Mouse (Mus musculus) embryonic facial prominence, embryonic 14.5 days (tissue): ENCODE measurements around the gene Crtac1. TPM values are rescaled to one million over a fixed set of nuclear protein-coding genes. Genes with fewer than 3 reads are reported as not detected.

Source experiments
- ATAC-seq: fragments of 200-750 bp; cut with Nextera tagmentation; 2 replicates; pipeline ENCODE4 v1.8.0; 2017; ENCODE audit warnings: low read depth, moderate number of reproducible peaks, moderate TSS enrichment
- DNase-seq: peaks from one replicate; pipeline ENCODE4 v3.0.0-alpha.2; 2015; ENCODE audit warnings: low spot score
- H3K27ac ChIP-seq: fragments of 300-500 bp; sonication (generic); replicated peaks from 2 replicates; pipeline ENCODE4 v1.5.1; 2014; ENCODE audit warnings: low read depth, mild to moderate bottlenecking, low read length, moderate library complexity
- H3K27me3 ChIP-seq: fragments of 300-500 bp; sonication (generic); replicated peaks from 2 replicates; pipeline ENCODE4 v1.6.1; 2014; ENCODE audit warnings: low read length; ENCODE audit not compliant: control insufficient read depth, insufficient read depth
- H3K36me3 ChIP-seq: fragments of 300-500 bp; sonication (generic); 2 replicates; pipeline ENCODE4 v1.6.1; 2014; ENCODE audit warnings: low read length, mixed read lengths; ENCODE audit not compliant: control insufficient read depth, insufficient read depth
- H3K4me1 ChIP-seq: fragments of 300-500 bp; sonication (generic); 2 replicates; pipeline ENCODE4 v1.6.1; 2014; ENCODE audit warnings: antibody characterized with exemption, low read length; ENCODE audit not compliant: control insufficient read depth, insufficient read depth
- H3K4me2 ChIP-seq: fragments of 300-500 bp; sonication (generic); 2 replicates; pipeline ENCODE4 v1.6.1; 2014; ENCODE audit warnings: low read depth, mild to moderate bottlenecking, low read length, moderate library complexity, mixed read lengths
- H3K4me3 ChIP-seq: fragments of 300-500 bp; sonication (generic); 2 replicates; pipeline ENCODE4 v1.5.1; 2014; ENCODE audit warnings: low read depth, mild to moderate bottlenecking, low read length
- H3K9ac ChIP-seq: fragments of 300-500 bp; sonication (generic); 2 replicates; pipeline ENCODE4 v1.6.1; 2014; ENCODE audit warnings: low read depth, mild to moderate bottlenecking, low read length, moderate library complexity, mixed read lengths
- H3K9me3 ChIP-seq: fragments of 300-500 bp; sonication (generic); 2 replicates; pipeline ENCODE4 v1.6.1; 2016; ENCODE audit warnings: low read length; ENCODE audit not compliant: control insufficient read depth
- WGBS: fragments of 180-500 bp; shearing (Covaris S2); extraction: QIAGEN DNeasy Blood & Tissue Kit; methylation state at CpG from one replicate; pipeline ENCODE4 v1.1.7; 2014; 5-methylcytosine and 5-hydroxymethylcytosine counted together
- polyA plus RNA-seq: library from polyadenylated mRNA; unstranded; fragments of >200 nt; fragmentation: Nextera tagmentation; extraction: Ambion mirVana; gene quantifications from 2 replicates; pipeline ENCODE4 v1.2.1, GENCODE M21; 2014

Crtac1 gene
- polyA plus RNA-seq, 1 experiment from 2014 or later: 7.6 TPM

DNA sequence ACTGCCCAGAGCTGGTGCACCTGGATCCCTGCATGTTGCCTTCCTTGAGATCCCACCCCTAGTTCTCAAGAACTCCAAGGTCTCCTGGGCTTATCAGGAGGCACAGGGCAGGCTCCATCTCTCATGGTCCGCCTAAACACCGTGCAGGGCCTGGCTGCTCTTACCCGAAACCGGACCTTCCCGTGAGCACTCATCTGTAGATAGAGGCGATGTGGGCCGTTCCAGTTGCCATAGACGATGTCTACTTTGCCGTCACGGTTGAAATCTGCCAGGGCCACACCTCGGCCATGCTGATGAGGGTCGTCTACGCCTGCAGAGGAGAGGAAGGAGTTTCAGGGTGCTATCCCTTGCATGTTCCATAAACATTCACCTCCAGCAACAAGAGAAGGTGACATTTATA lies 127.1 kb downstream of the Crtac1 start:
- Histone ChIP-seq H3K4me1 (peaks cover 5% of the 10 kb centered on the region; the same call in 1 of the 2 replicates), H3K27me3 (no peaks in the 10 kb centered on the region), H3K9me3 (no peaks in the 10 kb centered on the region), H3K4me3 (no peak overlapping the region), H3K36me3 (no peaks in the 10 kb centered on the region), H3K9ac (no peak overlapping the region), H3K4me2 (no peak overlapping the region), H3K27ac (no peak overlapping the region)
- DNase-seq (no peak), ATAC-seq (no peak)
- 84% methylated on average over 13 of the region's 13 CpGs for WGBS

DNA sequence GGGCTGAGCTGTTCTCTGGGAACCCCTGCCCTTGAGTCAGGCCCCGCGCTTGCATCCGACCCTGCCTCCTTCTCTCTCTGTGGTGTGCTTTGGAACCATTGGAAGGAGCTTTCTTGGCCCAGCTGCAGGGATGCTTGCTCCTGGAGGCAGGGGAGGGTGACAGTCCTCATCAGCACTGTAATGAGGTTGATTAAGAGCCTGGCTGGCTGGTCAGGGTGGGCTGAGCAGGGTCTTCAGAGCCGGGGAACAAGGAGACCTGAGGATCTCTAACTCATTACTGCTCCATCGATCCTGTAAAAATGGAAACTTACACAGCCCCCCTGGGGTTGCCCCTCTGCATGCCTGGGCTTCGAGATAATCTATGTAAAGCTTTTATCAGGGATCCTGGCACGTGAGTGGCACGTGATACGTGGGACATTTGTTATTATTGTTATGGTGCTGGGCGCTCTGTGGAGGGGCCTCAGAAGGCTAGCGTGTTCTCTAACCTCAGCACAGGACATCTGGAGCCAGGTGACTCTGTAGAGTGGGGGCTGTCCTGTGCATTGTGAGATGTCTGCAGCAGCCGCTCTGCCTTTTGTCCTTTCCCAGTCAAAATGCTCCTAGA lies 128.3 kb downstream of the Crtac1 start:
- WGBS: 58% methylated on average over 12 of the region's 12 CpGs
- Histone ChIP-seq H3K36me3 (no peaks in the 10 kb centered on the region), H3K4me2 (no peak overlapping the region), H3K4me3 (no peak overlapping the region), H3K27me3 (no peaks in the 10 kb centered on the region), H3K27ac (no peak overlapping the region), H3K9me3 (no peaks in the 10 kb centered on the region), H3K4me1 (peaks cover 5% of the 10 kb centered on the region; the same call in 1 of the 2 replicates), H3K9ac (no peak overlapping the region)
- ATAC-seq (no peak), DNase-seq (no peak)

GRCm38 (mm10) chr19:42293216-42293615 lies 138.4 kb downstream of the Crtac1 start:
- H3K36me3 ChIP-seq: no peaks in the 10 kb centered on the region
- H3K4me3 ChIP-seq: no peak overlapping the region
- no peaks in the 10 kb centered on the region for H3K9me3 ChIP-seq
- no peaks in the 10 kb centered on the region for H3K27me3 ChIP-seq
- peaks cover 4% of the 10 kb centered on the region; the same call in 1 of the 2 replicates for H3K4me1 ChIP-seq
- ATAC-seq: no peak
- 71% methylated on average over 6 of the region's 6 CpGs for WGBS
- no peak overlapping the region for H3K27ac ChIP-seq
- no peak for DNase-seq
- no peak overlapping the region for H3K4me2 ChIP-seq
- H3K9ac ChIP-seq: no peak overlapping the region

- no peaks in the 10 kb centered on the region for H3K36me3 ChIP-seq
- no peak overlapping the region for H3K27ac ChIP-seq
- H3K27me3 ChIP-seq: no peaks in the 10 kb centered on the region
- H3K4me2 ChIP-seq: peak overlapping the region; percentile 7; the same call in 1 of the 2 replicates
- no peak overlapping the region for H3K9ac ChIP-seq
- H3K4me1 ChIP-seq: peaks cover 4% of the 10 kb centered on the region; the same call in 1 of the 2 replicates
- no peak overlapping the region for H3K4me3 ChIP-seq
- DNase-seq (no peak), ATAC-seq (peak; percentile 30; the same call in 1 of the 2 replicates)
- WGBS: 26% methylated on average over 8 of the region's 8 CpGs
- no peaks in the 10 kb centered on the region for H3K9me3 ChIP-seq
Measured at GRCm38 (mm10) chr19:42292106-42292505, 139.5 kb downstream of the Crtac1 start.

GRCm38 (mm10) chr19:42290954-42291661 lies 140.5 kb downstream of the Crtac1 start:
- ATAC-seq (no peak), DNase-seq (no peak)
- H3K4me3 ChIP-seq: no peak overlapping the region
- H3K4me2 ChIP-seq: no peak overlapping the region
- H3K27ac ChIP-seq: no peak overlapping the region
- H3K4me1 ChIP-seq: peaks cover 4% of the 10 kb centered on the region; the same call in 1 of the 2 replicates
- H3K9me3 ChIP-seq: no peaks in the 10 kb centered on the region
- 25% methylated on average over 7 of the region's 7 CpGs for WGBS
- no peak overlapping the region for H3K9ac ChIP-seq
- no peaks in the 10 kb centered on the region for H3K36me3 ChIP-seq
- no peaks in the 10 kb centered on the region for H3K27me3 ChIP-seq

DNA sequence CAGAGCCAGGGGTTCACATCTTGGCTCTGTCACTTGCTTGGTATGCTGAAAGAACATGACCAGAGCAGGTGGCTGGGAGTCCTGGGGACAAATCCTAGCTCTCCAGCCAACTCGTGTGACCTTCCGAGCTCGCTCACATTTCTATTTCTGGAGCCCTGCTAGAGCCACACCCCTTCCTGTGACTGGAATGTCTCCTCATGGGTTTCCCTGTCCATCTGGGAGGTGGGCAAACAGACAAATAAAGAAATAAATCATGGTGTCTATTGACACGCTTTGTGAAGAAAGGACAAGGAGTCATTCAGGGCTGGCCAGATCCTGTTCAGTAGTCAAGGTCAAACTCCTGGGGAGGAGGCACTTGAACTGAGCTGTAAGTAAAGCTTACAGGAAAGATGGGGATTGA lies 143.2 kb downstream of the Crtac1 start:
- ATAC-seq: no peak

GRCm38 (mm10) chr19:42284178-42284577 lies 147.4 kb downstream of the Crtac1 start:
- H3K4me2 ChIP-seq: no peak overlapping the region
- DNase-seq: no peak
- no peak for ATAC-seq
- no peak overlapping the region for H3K4me3 ChIP-seq
- H3K27ac ChIP-seq: no peak overlapping the region
- 75% methylated on average over 8 of the region's 8 CpGs for WGBS
- no peak overlapping the region for H3K9ac ChIP-seq
- no peaks in the 10 kb centered on the region for H3K27me3 ChIP-seq
- H3K9me3 ChIP-seq: no peaks in the 10 kb centered on the region
- H3K4me1 ChIP-seq: no peaks in the 10 kb centered on the region
- H3K36me3 ChIP-seq: no peaks in the 10 kb centered on the region

More for the DNA sequence above, 143.2 kb downstream of the Crtac1 start:
- Histone ChIP-seq H3K4me2 (no peak overlapping the region), H3K27me3 (no peaks in the 10 kb centered on the region), H3K9me3 (no peaks in the 10 kb centered on the region), H3K9ac (no peak overlapping the region), H3K27ac (no peak overlapping the region), H3K4me3 (no peak overlapping the region), H3K4me1 (peaks cover 4% of the 10 kb centered on the region; the same call in 1 of the 2 replicates), H3K36me3 (no peaks in the 10 kb centered on the region)
- 60% methylated on average over 4 of the region's 4 CpGs for WGBS
- DNase-seq: no peak

DNA sequence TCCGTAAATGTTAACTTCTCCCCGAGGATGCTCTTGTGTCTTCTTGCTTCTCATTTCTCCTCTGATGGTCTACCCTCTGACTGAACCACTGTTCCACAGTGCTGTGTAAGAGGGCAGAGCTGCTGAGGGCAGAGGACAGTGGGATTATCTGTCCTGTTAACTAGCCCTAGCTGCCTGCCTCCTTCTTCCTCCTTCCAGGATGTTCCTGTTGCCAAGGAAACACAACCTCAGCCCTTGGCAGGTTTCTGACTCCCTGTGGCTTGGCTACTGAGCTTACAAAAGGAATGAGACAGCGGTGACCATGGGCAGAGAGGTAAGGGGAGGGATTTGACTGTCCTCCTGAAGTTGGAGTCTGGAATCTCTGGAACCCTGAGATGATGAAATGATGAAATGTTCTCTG lies 152.0 kb downstream of the Crtac1 start:
- H3K36me3 ChIP-seq: no peaks in the 10 kb centered on the region
- H3K9ac ChIP-seq: no peak overlapping the region
- WGBS: 58% methylated on average over 3 of the region's 3 CpGs
- no peak overlapping the region for H3K27ac ChIP-seq
- no peak overlapping the region for H3K4me2 ChIP-seq
- H3K4me1 ChIP-seq: no peaks in the 10 kb centered on the region
- DNase-seq (no peak), ATAC-seq (no peak)
- H3K4me3 ChIP-seq: no peak overlapping the region
- H3K27me3 ChIP-seq: no peaks in the 10 kb centered on the region
- no peaks in the 10 kb centered on the region for H3K9me3 ChIP-seq

GRCm38 (mm10) chr19:42278461-42278860 lies 153.1 kb downstream of the Crtac1 start:
- Histone ChIP-seq H3K4me2 (no peak overlapping the region), H3K4me3 (no peak overlapping the region), H3K9me3 (no peaks in the 10 kb centered on the region), H3K4me1 (no peaks in the 10 kb centered on the region), H3K27ac (no peak overlapping the region), H3K9ac (no peak overlapping the region), H3K36me3 (no peaks in the 10 kb centered on the region), H3K27me3 (no peaks in the 10 kb centered on the region)
- ATAC-seq (no peak), DNase-seq (no peak)
- 72% methylated on average over 5 of the region's 5 CpGs for WGBS
